Mouse (Mus musculus): ENCODE measurements at regions not wholly inside any gene's neighbourhood (a gene's known extent, or its start where the extent isn't known, plus 50 kb on each side); places are given as distances from the start of the nearest gene placed in this dataset.

GRCm38 (mm10) chr7:111956671-111957070 is 66.6 kb upstream of the Usp47 start:
- H3K4me1 ChIP-seq (ENCODE audit: control insufficient read depth, insufficient read depth, low read length): no peaks in the 10 kb centered on the region
- ATAC-seq (ENCODE audit: low FRiP score, low read depth): no peak

GRCm38 (mm10) chr7:111939631-111940030 is 83.7 kb upstream of the Usp47 start:
- Histone ChIP-seq H3K36me3 (ENCODE audit: control insufficient read depth, insufficient read depth, low read length) (no peaks in the 10 kb centered on the region), H3K9ac (ENCODE audit: low read depth, low read length, severe bottlenecking) (no peak overlapping the region), H3K4me3 (replicated peaks; ENCODE audit: low read length) (no peak overlapping the region), H3K4me2 (replicated peaks; ENCODE audit: low read depth, low read length, severe bottlenecking) (no peak overlapping the region), H3K9me3 (ENCODE audit: control insufficient read depth, low read length) (no peaks in the 10 kb centered on the region), H3K27me3 (ENCODE audit: control insufficient read depth, insufficient read depth, low read length) (no peaks in the 10 kb centered on the region), H3K27ac (replicated peaks; ENCODE audit: low read depth, low read length) (no peak overlapping the region), H3K4me1 (ENCODE audit: control insufficient read depth, insufficient read depth, low read length) (no peaks in the 10 kb centered on the region)
- TF ChIP-seq POLR2A (IDR thresholded peaks at IDR 0.05; ENCODE audit: borderline replicate concordance, extremely low read depth, insufficient read depth, insufficient read length): no peak
- ATAC-seq (ENCODE audit: low FRiP score, low read depth): no peak
- WGBS: 52% methylated on average over 4 of the region's 4 CpGs
- no peak for DNase-seq (ENCODE audit: low spot score)

More at GRCm38 (mm10) chr7:111956671-111957070, 66.6 kb upstream of the Usp47 start:
- WGBS: 81% methylated on average over 2 of the region's 2 CpGs
- no peaks in the 10 kb centered on the region for H3K27me3 ChIP-seq (ENCODE audit: control insufficient read depth, insufficient read depth, low read length)
- no peak for DNase-seq (ENCODE audit: low spot score)
- no peak for TF ChIP-seq POLR2A (IDR thresholded peaks at IDR 0.05; ENCODE audit: borderline replicate concordance, extremely low read depth, insufficient read depth, insufficient read length)
- H3K27ac ChIP-seq (replicated peaks; ENCODE audit: low read depth, low read length): no peak overlapping the region
- no peak overlapping the region for H3K4me2 ChIP-seq (replicated peaks; ENCODE audit: low read depth, low read length, severe bottlenecking)
- no peaks in the 10 kb centered on the region for H3K9me3 ChIP-seq (ENCODE audit: control insufficient read depth, low read length)
- H3K4me3 ChIP-seq (replicated peaks; ENCODE audit: low read length): no peak overlapping the region
- no peak overlapping the region for H3K9ac ChIP-seq (ENCODE audit: low read depth, low read length, severe bottlenecking)
- no peaks in the 10 kb centered on the region for H3K36me3 ChIP-seq (ENCODE audit: control insufficient read depth, insufficient read depth, low read length)

- ATAC-seq (ENCODE audit: low FRiP score, low read depth): no peak
- Histone ChIP-seq H3K36me3 (ENCODE audit: control insufficient read depth, insufficient read depth, low read length) (no peaks in the 10 kb centered on the region), H3K4me3 (replicated peaks; ENCODE audit: low read length) (no peak overlapping the region), H3K27ac (replicated peaks; ENCODE audit: low read depth, low read length) (no peak overlapping the region), H3K4me1 (ENCODE audit: control insufficient read depth, insufficient read depth, low read length) (no peaks in the 10 kb centered on the region), H3K4me2 (replicated peaks; ENCODE audit: low read depth, low read length, severe bottlenecking) (no peak overlapping the region), H3K27me3 (ENCODE audit: control insufficient read depth, insufficient read depth, low read length) (no peaks in the 10 kb centered on the region), H3K9ac (ENCODE audit: low read depth, low read length, severe bottlenecking) (no peak overlapping the region), H3K9me3 (ENCODE audit: control insufficient read depth, low read length) (no peaks in the 10 kb centered on the region)
- TF ChIP-seq POLR2A (IDR thresholded peaks at IDR 0.05; ENCODE audit: borderline replicate concordance, extremely low read depth, insufficient read depth, insufficient read length): no peak
- DNase-seq (ENCODE audit: low spot score): no peak
- 64% methylated on average over 3 of the region's 3 CpGs for WGBS
These were observed 85.8 kb upstream of the Usp47 start for GRCm38 (mm10) chr7:111937547-111937946.

- Histone ChIP-seq H3K4me1 (ENCODE audit: control insufficient read depth, insufficient read depth, low read length) (no peaks in the 10 kb centered on the region), H3K27me3 (ENCODE audit: control insufficient read depth, insufficient read depth, low read length) (no peaks in the 10 kb centered on the region), H3K27ac (replicated peaks; ENCODE audit: low read depth, low read length) (no peak overlapping the region), H3K9me3 (ENCODE audit: control insufficient read depth, low read length) (no peaks in the 10 kb centered on the region), H3K9ac (ENCODE audit: low read depth, low read length, severe bottlenecking) (no peak overlapping the region), H3K4me3 (replicated peaks; ENCODE audit: low read length) (no peak overlapping the region), H3K36me3 (ENCODE audit: control insufficient read depth, insufficient read depth, low read length) (no peaks in the 10 kb centered on the region), H3K4me2 (replicated peaks; ENCODE audit: low read depth, low read length, severe bottlenecking) (no peak overlapping the region)
- ATAC-seq (ENCODE audit: low FRiP score, low read depth): no peak
- 69% methylated on average over 2 of the region's 2 CpGs for WGBS
- no peak for DNase-seq (ENCODE audit: low spot score)
- no peak for TF ChIP-seq POLR2A (IDR thresholded peaks at IDR 0.05; ENCODE audit: borderline replicate concordance, extremely low read depth, insufficient read depth, insufficient read length)
These were observed 86.2 kb upstream of the Usp47 start for GRCm38 (mm10) chr7:111937102-111937501.

GRCm38 (mm10) chr7:111932725-111933124 is 90.6 kb upstream of the Usp47 start:
- WGBS: 78% methylated on average over 2 of the region's 2 CpGs
- Histone ChIP-seq H3K4me3 (replicated peaks; ENCODE audit: low read length) (no peak overlapping the region), H3K4me1 (ENCODE audit: control insufficient read depth, insufficient read depth, low read length) (no peaks in the 10 kb centered on the region), H3K27me3 (ENCODE audit: control insufficient read depth, insufficient read depth, low read length) (no peaks in the 10 kb centered on the region), H3K27ac (replicated peaks; ENCODE audit: low read depth, low read length) (no peak overlapping the region), H3K9me3 (ENCODE audit: control insufficient read depth, low read length) (no peaks in the 10 kb centered on the region), H3K4me2 (replicated peaks; ENCODE audit: low read depth, low read length, severe bottlenecking) (no peak overlapping the region), H3K36me3 (ENCODE audit: control insufficient read depth, insufficient read depth, low read length) (no peaks in the 10 kb centered on the region), H3K9ac (ENCODE audit: low read depth, low read length, severe bottlenecking) (no peak overlapping the region)
- no peak for DNase-seq (ENCODE audit: low spot score)
- TF ChIP-seq POLR2A (IDR thresholded peaks at IDR 0.05; ENCODE audit: borderline replicate concordance, extremely low read depth, insufficient read depth, insufficient read length): no peak
- no peak for ATAC-seq (ENCODE audit: low FRiP score, low read depth)

GRCm38 (mm10) chr7:111919961-111920360 is 103.3 kb upstream of the Usp47 start:
- 89% methylated on average over 1 of the region's 1 CpGs for WGBS
- H3K36me3 ChIP-seq (ENCODE audit: control insufficient read depth, insufficient read depth, low read length): no peaks in the 10 kb centered on the region
- no peaks in the 10 kb centered on the region for H3K4me1 ChIP-seq (ENCODE audit: control insufficient read depth, insufficient read depth, low read length)
- no peak for DNase-seq (ENCODE audit: low spot score)
- H3K9ac ChIP-seq (ENCODE audit: low read depth, low read length, severe bottlenecking): no peak overlapping the region
- no peaks in the 10 kb centered on the region for H3K9me3 ChIP-seq (ENCODE audit: control insufficient read depth, low read length)
- no peak for ATAC-seq (ENCODE audit: low FRiP score, low read depth)
- TF ChIP-seq POLR2A (IDR thresholded peaks at IDR 0.05; ENCODE audit: borderline replicate concordance, extremely low read depth, insufficient read depth, insufficient read length): no peak
- no peak overlapping the region for H3K4me2 ChIP-seq (replicated peaks; ENCODE audit: low read depth, low read length, severe bottlenecking)
- H3K27me3 ChIP-seq (ENCODE audit: control insufficient read depth, insufficient read depth, low read length): no peaks in the 10 kb centered on the region
- H3K4me3 ChIP-seq (replicated peaks; ENCODE audit: low read length): no peak overlapping the region
- H3K27ac ChIP-seq (replicated peaks; ENCODE audit: low read depth, low read length): no peak overlapping the region

Data from limb, embryonic 14.5 days (tissue).